Mouse (Mus musculus): ENCODE results near the gene Trhr2. TPM values are rescaled to one million over a fixed set of nuclear protein-coding genes. Genes with fewer than 3 reads are reported as not detected.
A peak's percentile ranks its signal among the peaks of the same experiment; 100 is the strongest.

Trhr2 gene
- polyA plus RNA-seq, 1 experiment from 2014 or later: 0.66 TPM

GRCm38 (mm10) chr8:122340761-122341160 lies 19.8 kb downstream of the Trhr2 start:
- no peak overlapping the region for H3K4me3 ChIP-seq
- no peak overlapping the region for H3K9ac ChIP-seq
- H3K27ac ChIP-seq: no peak overlapping the region
- H3K4me1 ChIP-seq: peaks cover 42% of the 10 kb centered on the region
- no peaks in the 10 kb centered on the region; the same call in 1 of the 2 replicates for H3K36me3 ChIP-seq
- WGBS: 82% methylated on average over 3 of the region's 3 CpGs
- ATAC-seq (ENCODE audit: insufficient number of reproducible peaks, insufficient read depth, low FRiP score, low TSS enrichment, low read depth): no peak
- H3K4me2 ChIP-seq: no peak overlapping the region
- H3K9me3 ChIP-seq: no peaks in the 10 kb centered on the region
- peaks cover 82% of the 10 kb centered on the region for H3K27me3 ChIP-seq

GRCm38 (mm10) chr8:122338852-122339251 lies 21.7 kb downstream of the Trhr2 start:
- WGBS: 53% methylated on average over 6 of the region's 6 CpGs
- H3K9ac ChIP-seq: no peak overlapping the region
- H3K9me3 ChIP-seq: no peaks in the 10 kb centered on the region
- H3K27me3 ChIP-seq: peaks cover 85% of the 10 kb centered on the region
- H3K4me1 ChIP-seq: peaks cover 41% of the 10 kb centered on the region
- H3K4me3 ChIP-seq: no peak overlapping the region
- H3K4me2 ChIP-seq: no peak overlapping the region
- ATAC-seq (ENCODE audit: insufficient number of reproducible peaks, insufficient read depth, low FRiP score, low TSS enrichment, low read depth): no peak
- peaks cover 18% of the 10 kb centered on the region for H3K36me3 ChIP-seq
- H3K27ac ChIP-seq: no peak overlapping the region

GRCm38 (mm10) chr8:122336251-122336910 lies 24.2 kb downstream of the Trhr2 start:
- H3K36me3 ChIP-seq: peaks cover 18% of the 10 kb centered on the region

DNA sequence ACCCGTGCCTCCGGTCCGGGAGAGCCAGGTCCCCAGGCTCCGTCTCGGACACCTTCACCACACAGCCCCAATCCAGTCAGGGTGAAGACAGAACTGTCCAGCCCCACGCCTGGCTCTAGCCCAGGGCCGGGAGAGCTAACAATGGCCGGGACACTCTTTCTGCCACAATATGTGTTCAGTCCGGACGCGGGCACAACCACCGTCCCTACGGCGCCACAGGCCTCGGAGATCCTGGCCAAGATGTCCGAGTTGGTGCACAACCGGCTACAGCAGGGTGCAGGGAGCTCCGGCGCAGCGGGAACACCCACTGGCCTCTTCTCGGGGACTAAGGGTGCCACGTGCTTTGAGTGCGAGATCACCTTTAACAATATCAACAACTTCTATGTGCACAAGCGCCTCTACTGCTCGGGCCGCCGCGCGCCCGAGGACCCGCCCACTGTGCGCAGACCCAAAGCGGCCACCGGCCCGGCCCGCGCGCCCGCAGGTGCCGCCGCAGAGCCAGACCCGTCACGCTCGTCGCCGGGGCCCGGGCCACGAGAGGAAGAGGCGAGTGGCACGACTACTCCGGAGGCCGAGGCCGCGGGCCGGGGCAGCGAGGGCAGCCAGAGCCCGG lies 24.8 kb downstream of the Trhr2 start:
- Histone ChIP-seq H3K9ac (peak overlapping the region; percentile 69), H3K9me3 (no peaks in the 10 kb centered on the region), H3K36me3 (peaks cover 18% of the 10 kb centered on the region), H3K27ac (0 out of 2 replicates have a peak overlapping the region, but pooled peaks have one; percentile 2), H3K4me2 (peak overlapping the region; percentile 92), H3K4me3 (peak overlapping the region; percentile 59), H3K27me3 (peaks cover 60% of the 10 kb centered on the region), H3K4me1 (peaks cover 23% of the 10 kb centered on the region)
- WGBS: 10% methylated on average over 57 of the region's 57 CpGs
- no peak for ATAC-seq (ENCODE audit: insufficient number of reproducible peaks, insufficient read depth, low FRiP score, low TSS enrichment, low read depth)

More at GRCm38 (mm10) chr8:122336251-122336910, 24.2 kb downstream of the Trhr2 start:
- no peak overlapping the region for H3K27ac ChIP-seq
- 3% methylated on average over 78 of the region's 81 CpGs for WGBS
- no peaks in the 10 kb centered on the region for H3K9me3 ChIP-seq
- ATAC-seq (ENCODE audit: insufficient number of reproducible peaks, insufficient read depth, low FRiP score, low TSS enrichment, low read depth): peak; percentile 61
- peaks cover 18% of the 10 kb centered on the region for H3K4me1 ChIP-seq
- H3K27me3 ChIP-seq: peaks cover 65% of the 10 kb centered on the region
- H3K4me2 ChIP-seq: peak overlapping the region; percentile 92
- H3K4me3 ChIP-seq: peak overlapping the region; percentile 59
- H3K9ac ChIP-seq: peak overlapping the region; percentile 69

GRCm38 (mm10) chr8:122334791-122335490 lies 25.6 kb downstream of the Trhr2 start:
- 81% methylated on average over 13 of the region's 13 CpGs for WGBS
- Histone ChIP-seq H3K27ac (no peak overlapping the region), H3K4me3 (peak overlapping the region; percentile 59; the same call in 1 of the 2 replicates), H3K36me3 (peaks cover 18% of the 10 kb centered on the region), H3K4me2 (peak overlapping the region; percentile 92), H3K9me3 (no peaks in the 10 kb centered on the region), H3K9ac (no peak overlapping the region), H3K27me3 (peaks cover 60% of the 10 kb centered on the region), H3K4me1 (peaks cover 23% of the 10 kb centered on the region)
- ATAC-seq (ENCODE audit: insufficient number of reproducible peaks, insufficient read depth, low FRiP score, low TSS enrichment, low read depth): no peak

GRCm38 (mm10) chr8:122333531-122333930 lies 27.0 kb downstream of the Trhr2 start:
- no peak overlapping the region for H3K27ac ChIP-seq
- H3K27me3 ChIP-seq: peaks cover 47% of the 10 kb centered on the region
- ATAC-seq (ENCODE audit: insufficient number of reproducible peaks, insufficient read depth, low FRiP score, low TSS enrichment, low read depth): no peak
- H3K4me3 ChIP-seq: no peak overlapping the region
- H3K36me3 ChIP-seq: peaks cover 18% of the 10 kb centered on the region
- H3K9ac ChIP-seq: no peak overlapping the region
- no peak overlapping the region for H3K4me2 ChIP-seq
- peaks cover 23% of the 10 kb centered on the region for H3K4me1 ChIP-seq
- no peaks in the 10 kb centered on the region for H3K9me3 ChIP-seq
- WGBS: 83% methylated on average over 7 of the region's 7 CpGs

DNA sequence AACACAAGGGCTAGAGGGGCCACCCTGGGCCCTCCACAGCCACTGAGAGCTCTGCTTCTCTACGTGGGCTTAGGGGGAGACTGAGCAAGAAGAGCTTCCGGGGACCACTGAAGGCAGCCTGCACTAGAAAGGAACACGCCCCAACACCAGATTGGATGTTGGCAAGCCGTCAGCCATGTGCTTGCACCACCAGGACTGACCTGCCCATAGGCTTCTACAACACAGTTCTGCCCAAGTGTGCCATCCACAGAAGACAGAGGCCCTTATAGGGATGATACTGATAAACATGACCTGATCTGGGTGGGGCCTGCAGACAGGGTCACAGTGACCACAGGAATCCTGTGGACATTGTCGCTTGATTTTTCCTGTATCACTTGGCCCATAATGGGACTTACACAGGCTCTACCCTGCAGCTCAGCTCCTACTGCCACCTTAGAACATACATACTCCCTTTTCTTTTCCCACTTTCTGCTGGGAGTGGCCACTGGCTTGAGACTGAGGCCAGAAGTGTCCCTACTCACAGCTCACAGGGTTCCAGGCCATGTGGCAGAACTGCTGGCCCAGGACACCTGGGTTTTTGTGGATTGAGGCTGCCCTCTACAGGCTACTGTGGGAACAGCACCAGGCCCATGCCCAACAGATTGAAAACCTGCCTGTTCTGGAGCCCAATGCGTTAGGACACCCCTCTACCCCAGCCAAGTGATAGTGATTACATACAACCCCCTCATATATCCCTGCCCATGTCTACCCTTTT lies 27.6 kb downstream of the Trhr2 start:
- no peak for ATAC-seq (ENCODE audit: insufficient number of reproducible peaks, insufficient read depth, low FRiP score, low TSS enrichment, low read depth)
- Histone ChIP-seq H3K27ac (no peak overlapping the region), H3K4me2 (no peak overlapping the region), H3K9me3 (no peaks in the 10 kb centered on the region), H3K36me3 (peaks cover 18% of the 10 kb centered on the region), H3K27me3 (peaks cover 41% of the 10 kb centered on the region), H3K9ac (no peak overlapping the region), H3K4me1 (peaks cover 23% of the 10 kb centered on the region), H3K4me3 (no peak overlapping the region)
- WGBS: 73% methylated on average over 6 of the region's 6 CpGs

GRCm38 (mm10) chr8:122331134-122331523 lies 29.4 kb downstream of the Trhr2 start:
- H3K9me3 ChIP-seq: no peaks in the 10 kb centered on the region
- 66% methylated on average over 3 of the region's 3 CpGs for WGBS
- peaks cover 21% of the 10 kb centered on the region for H3K4me1 ChIP-seq
- no peak for ATAC-seq (ENCODE audit: insufficient number of reproducible peaks, insufficient read depth, low FRiP score, low TSS enrichment, low read depth)
- peaks cover 18% of the 10 kb centered on the region for H3K36me3 ChIP-seq
- H3K9ac ChIP-seq: no peak overlapping the region
- no peak overlapping the region for H3K4me2 ChIP-seq
- no peak overlapping the region for H3K4me3 ChIP-seq
- H3K27ac ChIP-seq: peak overlapping the region; percentile 23; the same call in 1 of the 2 replicates
- H3K27me3 ChIP-seq: peaks cover 23% of the 10 kb centered on the region

- Histone ChIP-seq H3K4me3 (no peak overlapping the region), H3K9ac (no peak overlapping the region), H3K4me1 (peaks cover 20% of the 10 kb centered on the region), H3K27me3 (peaks cover 17% of the 10 kb centered on the region), H3K4me2 (no peak overlapping the region), H3K27ac (peak overlapping the region; percentile 23; the same call in 1 of the 2 replicates), H3K9me3 (no peaks in the 10 kb centered on the region), H3K36me3 (peaks cover 17% of the 10 kb centered on the region)
- no peak for ATAC-seq (ENCODE audit: insufficient number of reproducible peaks, insufficient read depth, low FRiP score, low TSS enrichment, low read depth)
- 78% methylated on average over 12 of the region's 12 CpGs for WGBS
Measured at GRCm38 (mm10) chr8:122330446-122331133, 30.0 kb downstream of the Trhr2 start.

GRCm38 (mm10) chr8:122329553-122330239 lies 30.9 kb downstream of the Trhr2 start:
- Histone ChIP-seq H3K4me3 (no peak overlapping the region), H3K27me3 (peaks cover 8% of the 10 kb centered on the region), H3K4me1 (peaks cover 15% of the 10 kb centered on the region), H3K9ac (no peak overlapping the region), H3K4me2 (no peak overlapping the region), H3K27ac (no peak overlapping the region), H3K36me3 (peaks cover 8% of the 10 kb centered on the region), H3K9me3 (no peaks in the 10 kb centered on the region)
- WGBS: 79% methylated on average over 22 of the region's 22 CpGs
- no peak for ATAC-seq (ENCODE audit: insufficient number of reproducible peaks, insufficient read depth, low FRiP score, low TSS enrichment, low read depth)

Measured in embryonic facial prominence, embryonic 13.5 days (tissue).